Mouse (Mus musculus) neural tube, embryonic 10.5 days (tissue): ENCODE measurements at regions not wholly inside any gene's neighbourhood (a gene's known extent, or its start where the extent isn't known, plus 50 kb on each side); places are given as distances from the start of the nearest gene placed in this dataset.

ENCODE experiments used
- DNase-seq: peaks from one replicate; pipeline ENCODE4 v3.0.0-alpha.2; 2017; ENCODE audit warnings: low spot score; ENCODE audit errors: extremely low spot score

- no peak for DNase-seq
Observed at GRCm38 (mm10) chr16:26302045-26302444, 69.6 kb downstream of the Cldn1 start.

- DNase-seq: no peak
Observed at GRCm38 (mm10) chr16:26291692-26292091, 79.9 kb downstream of the Cldn1 start.

- no peak for DNase-seq
Observed at GRCm38 (mm10) chr16:26285627-26286026, 86.0 kb downstream of the Cldn1 start.

- DNase-seq: no peak
Observed at GRCm38 (mm10) chr16:26284713-26285112, 86.9 kb downstream of the Cldn1 start.

- DNase-seq: no peak
Observed at GRCm38 (mm10) chr16:26282418-26282817, 89.2 kb downstream of the Cldn1 start.

GRCm38 (mm10) chr16:26281496-26281895, 90.1 kb downstream of the Cldn1 start:
- DNase-seq: no peak

GRCm38 (mm10) chr16:26276789-26277188, 94.9 kb downstream of the Cldn1 start:
- DNase-seq: no peak

- no peak for DNase-seq
Observed at GRCm38 (mm10) chr16:26252824-26253223, 118.8 kb downstream of the Cldn1 start.

GRCm38 (mm10) chr16:26251698-26252097, 119.9 kb downstream of the Cldn1 start:
- DNase-seq: no peak

GRCm38 (mm10) chr16:26251027-26251426, 120.6 kb downstream of the Cldn1 start:
- no peak for DNase-seq

GRCm38 (mm10) chr16:26248939-26249338, 122.7 kb downstream of the Cldn1 start:
- DNase-seq: no peak

GRCm38 (mm10) chr16:26247926-26248325, 123.7 kb downstream of the Cldn1 start:
- no peak for DNase-seq

GRCm38 (mm10) chr16:26235239-26235638, 129.7 kb upstream of the P3h2 start:
- DNase-seq: no peak

- DNase-seq: peak; percentile 73
Observed at GRCm38 (mm10) chr16:26234113-26234512, 128.5 kb upstream of the P3h2 start.

- no peak for DNase-seq
Observed at GRCm38 (mm10) chr16:26231110-26231509, 125.5 kb upstream of the P3h2 start.

- DNase-seq: no peak
Observed at GRCm38 (mm10) chr16:26211418-26211817, 105.8 kb upstream of the P3h2 start.

GRCm38 (mm10) chr16:26199125-26199524, 93.5 kb upstream of the P3h2 start:
- no peak for DNase-seq

- DNase-seq: no peak
Observed at GRCm38 (mm10) chr16:26196345-26196744, 90.8 kb upstream of the P3h2 start.

- DNase-seq: peak; percentile 17
Observed at GRCm38 (mm10) chr16:26185288-26186281, 80.0 kb upstream of the P3h2 start.

GRCm38 (mm10) chr16:26184647-26185262, 79.2 kb upstream of the P3h2 start:
- DNase-seq: no peak

GRCm38 (mm10) chr16:26183530-26183929, 77.9 kb upstream of the P3h2 start:
- no peak for DNase-seq

- DNase-seq: no peak
Observed at GRCm38 (mm10) chr16:26181716-26182115, 76.1 kb upstream of the P3h2 start.
